Mouse (Mus musculus): Measurements from ENCODE around the gene Csrp3. TPM values are rescaled to one million over a fixed set of nuclear protein-coding genes. Genes with fewer than 3 reads are reported as not detected.
A peak's percentile ranks its signal among the peaks of the same experiment; 100 is the strongest.

The Csrp3 gene
- total RNA-seq, 1 experiment from 2014 or later, result 0.57 TPM

- ATAC-seq (replicated peaks; ENCODE audit: insufficient number of reproducible peaks, low FRiP score, low TSS enrichment, poor library complexity, severe bottlenecking), result no peak
These were observed 10.9 kb downstream of the Csrp3 start for GRCm38 (mm10) chr7:48836949-48837348.

- no peak for ATAC-seq (replicated peaks; ENCODE audit: insufficient number of reproducible peaks, low FRiP score, low TSS enrichment, poor library complexity, severe bottlenecking)
These were observed 12.7 kb downstream of the Csrp3 start for GRCm38 (mm10) chr7:48834989-48835626.

GRCm38 (mm10) chr7:48834371-48834970 lies 13.4 kb downstream of the Csrp3 start:
- ATAC-seq (replicated peaks; ENCODE audit: insufficient number of reproducible peaks, low FRiP score, low TSS enrichment, poor library complexity, severe bottlenecking), result no peak

- ATAC-seq (replicated peaks; ENCODE audit: insufficient number of reproducible peaks, low FRiP score, low TSS enrichment, poor library complexity, severe bottlenecking), result no peak
These were observed 15.1 kb downstream of the Csrp3 start for GRCm38 (mm10) chr7:48832735-48833134.

- ATAC-seq (replicated peaks; ENCODE audit: insufficient number of reproducible peaks, low FRiP score, low TSS enrichment, poor library complexity, severe bottlenecking), result no peak
These were observed 17.4 kb downstream of the Csrp3 start for GRCm38 (mm10) chr7:48830395-48830794.

- no peak for ATAC-seq (replicated peaks; ENCODE audit: insufficient number of reproducible peaks, low FRiP score, low TSS enrichment, poor library complexity, severe bottlenecking)
These were observed 18.5 kb downstream of the Csrp3 start for GRCm38 (mm10) chr7:48829177-48829910.

GRCm38 (mm10) chr7:48825170-48825569 lies 22.7 kb downstream of the Csrp3 start:
- no peak for ATAC-seq (replicated peaks; ENCODE audit: insufficient number of reproducible peaks, low FRiP score, low TSS enrichment, poor library complexity, severe bottlenecking)

- ATAC-seq (replicated peaks; ENCODE audit: insufficient number of reproducible peaks, low FRiP score, low TSS enrichment, poor library complexity, severe bottlenecking), result no peak
These were observed 23.2 kb downstream of the Csrp3 start for GRCm38 (mm10) chr7:48824671-48825070.

- ATAC-seq (replicated peaks; ENCODE audit: insufficient number of reproducible peaks, low FRiP score, low TSS enrichment, poor library complexity, severe bottlenecking), result no peak
These were observed 24.2 kb downstream of the Csrp3 start for GRCm38 (mm10) chr7:48823621-48824020.

GRCm38 (mm10) chr7:48821654-48822053 lies 26.2 kb downstream of the Csrp3 start:
- no peak for ATAC-seq (replicated peaks; ENCODE audit: insufficient number of reproducible peaks, low FRiP score, low TSS enrichment, poor library complexity, severe bottlenecking)

GRCm38 (mm10) chr7:48813594-48813993 lies 34.2 kb downstream of the Csrp3 start:
- no peak for ATAC-seq (replicated peaks; ENCODE audit: insufficient number of reproducible peaks, low FRiP score, low TSS enrichment, poor library complexity, severe bottlenecking)

GRCm38 (mm10) chr7:48812358-48812757 lies 35.5 kb downstream of the Csrp3 start:
- ATAC-seq (replicated peaks; ENCODE audit: insufficient number of reproducible peaks, low FRiP score, low TSS enrichment, poor library complexity, severe bottlenecking), result no peak

- no peak for ATAC-seq (replicated peaks; ENCODE audit: insufficient number of reproducible peaks, low FRiP score, low TSS enrichment, poor library complexity, severe bottlenecking)
These were observed 37.2 kb downstream of the Csrp3 start for GRCm38 (mm10) chr7:48810652-48811051.

GRCm38 (mm10) chr7:48806587-48806986 lies 41.2 kb downstream of the Csrp3 start:
- no peak for ATAC-seq (replicated peaks; ENCODE audit: insufficient number of reproducible peaks, low FRiP score, low TSS enrichment, poor library complexity, severe bottlenecking)

GRCm38 (mm10) chr7:48803381-48803780 lies 44.5 kb downstream of the Csrp3 start:
- ATAC-seq (replicated peaks; ENCODE audit: insufficient number of reproducible peaks, low FRiP score, low TSS enrichment, poor library complexity, severe bottlenecking), result no peak

- ATAC-seq (replicated peaks; ENCODE audit: insufficient number of reproducible peaks, low FRiP score, low TSS enrichment, poor library complexity, severe bottlenecking), result no peak
These were observed 52.7 kb downstream of the Csrp3 start for GRCm38 (mm10) chr7:48795130-48795529.

- no peak for ATAC-seq (replicated peaks; ENCODE audit: insufficient number of reproducible peaks, low FRiP score, low TSS enrichment, poor library complexity, severe bottlenecking)
These were observed 56.4 kb downstream of the Csrp3 start for GRCm38 (mm10) chr7:48791412-48791811.

GRCm38 (mm10) chr7:48790117-48790516 lies 57.7 kb downstream of the Csrp3 start:
- ATAC-seq (replicated peaks; ENCODE audit: insufficient number of reproducible peaks, low FRiP score, low TSS enrichment, poor library complexity, severe bottlenecking), result no peak

GRCm38 (mm10) chr7:48788851-48789572 lies 58.8 kb downstream of the Csrp3 start, which contains the start of gene Zdhhc13:
TSS of gene Zdhhc13 (plus strand) at chr7:48789003.
- ATAC-seq (replicated peaks; ENCODE audit: insufficient number of reproducible peaks, low FRiP score, low TSS enrichment, poor library complexity, severe bottlenecking), result peak; percentile 95

All from monocyte, adult 5-6 weeks (primary cell).